In the genomic region with DNA sequence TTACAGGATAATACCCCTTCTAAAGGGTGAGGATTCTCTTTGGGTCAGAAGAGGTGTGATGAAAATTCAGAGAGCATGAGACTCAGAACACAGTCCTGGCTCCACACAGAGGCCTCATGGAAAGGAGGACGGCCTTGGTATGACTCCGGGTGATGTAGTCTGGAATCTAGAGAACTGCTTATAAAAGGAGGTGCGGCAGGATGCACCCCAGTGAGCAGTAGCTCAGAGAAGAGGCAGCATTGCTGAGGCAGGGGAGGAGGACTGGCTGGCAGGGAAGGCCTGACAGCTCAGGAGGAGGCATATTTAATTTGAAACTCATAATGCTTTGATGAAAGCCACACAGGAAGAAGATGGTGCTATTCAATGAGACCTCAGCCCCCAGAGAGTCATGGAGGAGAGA, we compare ENCODE assay signal across 25 mouse cellular contexts.
"Had no signal": no experiment of that assay in that cellular context is flagged by ENCODE, and none has a peak within 500 bp of the region (broad histone marks: within the 10 kb centered on the region; RNA-seq: fewer than 3 reads in every experiment).

No protein-coding gene starts in this region.

- H3K4me3 ChIP-seq: gastrocnemius, adult 2 months; heart, embryonic 10.5 days; heart, embryonic 12.5 days; hindbrain, embryonic 10.5 days; hindbrain, embryonic 13.5 days; intestine, embryonic 15.5 days; layer of hippocampus, adult 2 months; limb, embryonic 13.5 days; limb, embryonic 15.5 days; liver, embryonic 12.5 days had no signal

- H3K4me2 ChIP-seq: heart, embryonic 12.5 days; hindbrain, embryonic 13.5 days; intestine, embryonic 15.5 days; limb, embryonic 13.5 days; limb, embryonic 15.5 days; liver, embryonic 12.5 days had no signal

- H3K9me3 ChIP-seq: heart, embryonic 10.5 days; heart, embryonic 12.5 days; hindbrain, embryonic 10.5 days; hindbrain, embryonic 13.5 days; intestine, embryonic 15.5 days; limb, embryonic 13.5 days; limb, embryonic 15.5 days; liver, embryonic 12.5 days had no signal

- H3K9ac ChIP-seq: heart, embryonic 12.5 days; hindbrain, embryonic 13.5 days; intestine, embryonic 15.5 days; limb, embryonic 13.5 days; limb, embryonic 15.5 days; liver, embryonic 12.5 days; liver, embryonic 14.5 days had no signal

- H3K36me3 ChIP-seq: heart, embryonic 10.5 days; heart, embryonic 12.5 days; hindbrain, embryonic 10.5 days; hindbrain, embryonic 13.5 days; intestine, embryonic 15.5 days; limb, embryonic 13.5 days; limb, embryonic 15.5 days; liver, embryonic 12.5 days had no signal

- ATAC-seq: hindbrain, embryonic 16.5 days; inflammation-experienced regulatory T-cells, adult 6 months; intestine, embryonic 15.5 days; intestine, postnatal 0 days; liver, embryonic 12.5 days had no signal

- H3K27me3 ChIP-seq: heart, embryonic 12.5 days; hindbrain, embryonic 13.5 days; intestine, embryonic 15.5 days; limb, embryonic 13.5 days; limb, embryonic 15.5 days; liver, embryonic 12.5 days had no signal

- H3K27ac ChIP-seq: gastrocnemius, adult 2 months; heart, embryonic 10.5 days; hindbrain, embryonic 10.5 days; hindbrain, embryonic 13.5 days; intestine, embryonic 15.5 days; layer of hippocampus, adult 2 months; limb, embryonic 13.5 days; limb, embryonic 15.5 days; liver, embryonic 12.5 days; liver, embryonic 14.5 days had no signal

- H3K4me1 ChIP-seq: hindbrain, embryonic 10.5 days; intestine, embryonic 15.5 days; liver, embryonic 12.5 days had no signal

- DNase-seq: gastrocnemius, adult 2 months; gastrocnemius, postnatal 10 days; gastrocnemius, postnatal 25 days; heart, adult 18-20 months; heart, postnatal 10 days; heart, postnatal 4 days; kidney, adult 18-20 months; kidney, adult 8-10 months; kidney, postnatal 10 days; kidney, postnatal 25 days; kidney, postnatal 4 days; left cerebral cortex, postnatal 4 days had no signal
